Comparison of ENCODE assay signal across 8 mouse cellular contexts in genomic region chr17:66077437-66077850, GRCm38 (mm10). TPM values are rescaled to one million over a fixed set of nuclear protein-coding genes. Genes with fewer than 3 reads are reported as not detected.
DNase-seq lines count a peak whose midpoint lies in the region; ATAC-seq and TF ChIP-seq lines count a peak whose summit lies in the region.

No protein-coding gene starts in this region.

- H3K9me3 ChIP-seq in limb, embryonic 13.5 days = no peaks in the 10 kb centered on the region

- no peak for DNase-seq in frontal cortex, postnatal 14 days (ENCODE audit: low spot score in 2 of 2)
- DNase-seq in left cerebral cortex, postnatal 4 days = no peak
- no peak for DNase-seq in kidney, postnatal 14 days

- peaks cover 34% of the 10 kb centered on the region for H3K36me3 ChIP-seq in C2C12 (ENCODE audit: control insufficient read depth, insufficient read depth)
- peaks cover 26% of the 10 kb centered on the region for H3K36me3 ChIP-seq in limb, embryonic 13.5 days

- TF ChIP-seq POLR2A in embryonic fibroblast, embryonic 13.5 days (IDR thresholded peaks at IDR 0.05; ENCODE audit: low read depth, low read length) = no peak

- peak; percentile 39 for ATAC-seq in frontal cortex, adult (ENCODE audit: low TSS enrichment)
- ATAC-seq in limb, embryonic 13.5 days (ENCODE audit: low FRiP score, low read depth) = peak; percentile 72; the same call in 1 of the 2 replicates
- 0 out of 2 replicates have a peak, but pooled peaks have one; percentile 4 for ATAC-seq in neutrophil, adult 5-6 weeks (ENCODE audit: extremely low read depth, insufficient number of reproducible peaks, low FRiP score, poor library complexity, severe bottlenecking)

- peak overlapping the region; percentile 78 for H3ac ChIP-seq in C2C12 (ENCODE audit: control insufficient read depth, insufficient read length, low read depth)

- H3K4me3 ChIP-seq in C2C12 (ENCODE audit: insufficient read depth, poor library complexity, severe bottlenecking) = peak overlapping the region; percentile 72
- H3K4me3 ChIP-seq in embryonic fibroblast, embryonic 13.5 days (ENCODE audit: insufficient read depth, low read length) = peak overlapping the region; percentile 90
- peak overlapping the region; percentile 95 for H3K4me3 ChIP-seq in limb, embryonic 13.5 days

- no peaks in the 10 kb centered on the region for H3K27me3 ChIP-seq in C2C12 (ENCODE audit: control insufficient read depth, insufficient read depth, insufficient read length)
- no peaks in the 10 kb centered on the region for H3K27me3 ChIP-seq in limb, embryonic 13.5 days

- intact Hi-C loops in left cerebral cortex, postnatal 4 days (cut with DNase I) = loop anchor here (10.0 kb wide), 1 partner anchor 213 kb away; no protein-coding TSS in a partner anchor

- no peak for TF ChIP-seq CTCF in C2C12 (IDR thresholded peaks at IDR 0.05; ENCODE audit: control insufficient read depth, insufficient read depth, insufficient read length)
- no peak for TF ChIP-seq CTCF in embryonic fibroblast, embryonic 13.5 days (IDR thresholded peaks at IDR 0.05; ENCODE audit: borderline replicate concordance, insufficient read depth, low read length)

- peaks cover 36% of the 10 kb centered on the region for H3K79me2 ChIP-seq in C2C12 (ENCODE audit: control insufficient read depth, insufficient read depth)

- H3K27ac ChIP-seq in embryonic fibroblast, embryonic 13.5 days (ENCODE audit: insufficient read depth, low read length) = peak overlapping the region; percentile 84
- peak overlapping the region; percentile 86; the same call in 1 of the 2 replicates for H3K27ac ChIP-seq in limb, embryonic 13.5 days

- WGBS in limb, embryonic 13.5 days = under 1% methylated on average over 23 of the region's 23 CpGs

- no peaks in the 10 kb centered on the region; the same call in 1 of the 2 replicates for H3K4me1 ChIP-seq in embryonic fibroblast, embryonic 13.5 days (ENCODE audit: control insufficient read depth, insufficient read depth, low read length)
- peaks cover 21% of the 10 kb centered on the region for H3K4me1 ChIP-seq in limb, embryonic 13.5 days

- H3K79me3 ChIP-seq in C2C12 (ENCODE audit: low read depth) = peaks cover 8% of the 10 kb centered on the region

- peak overlapping the region; percentile 77 for H3K4me2 ChIP-seq in limb, embryonic 13.5 days (replicated peaks)

- H3K9ac ChIP-seq in limb, embryonic 13.5 days = peak overlapping the region; percentile 87

TF ChIP-seq in C2C12, 6 proteins besides CTCF, POLR2A, EP300 and RAD21:
- TF ChIP-seq MAX (IDR thresholded peaks at IDR 0.05) (no peak), FOSL1 (IDR thresholded peaks at IDR 0.05; ENCODE audit: insufficient read depth, low read length, poor library complexity, severe bottlenecking) (no peak), MYOD1 (IDR thresholded peaks at IDR 0.05; ENCODE audit: control insufficient read depth, insufficient read length, low read depth) (no peak), MYOG (IDR thresholded peaks at IDR 0.05; ENCODE audit: control insufficient read depth, extremely low read depth, insufficient read length) (no peak), USF1 (IDR thresholded peaks at IDR 0.05; ENCODE audit: low read depth) (no peak), CEBPB (IDR thresholded peaks at IDR 0.05; ENCODE audit: low read depth) (no peak)

RNA-seq across cellular contexts. Expression of gene Ankrd12, which starts 0.6 kb away (rescaled TPM):
- 3.1 TPM for polyA plus RNA-seq in C2C12 (2012; fragmentation: generic; extraction: Trizol)
- polyA plus RNA-seq in embryonic fibroblast, embryonic 13.5 days (2011; ENCODE audit: insufficient read length, low read depth, missing spikeins) = 23.0 and 23.3 TPM in 2 replicates
- 33.4 and 35.0 TPM in 2 replicates for polyA plus RNA-seq in limb, embryonic 13.5 days (2015; fragmentation: Nextera tagmentation; extraction: Ambion mirVana)
- total RNA-seq in neutrophil, adult 5-6 weeks (2017) = 113 and 128 TPM in 2 replicates
- 100 to 1,000 TPM; 146 to 153 TPM for total RNA-seq in left cerebral cortex, postnatal 4 days (2021)

RNA-seq across cellular contexts. Expression of gene Ndufv2, which starts 23.9 kb away (rescaled TPM):
- polyA plus RNA-seq in C2C12 (2012; fragmentation: generic; extraction: Trizol) = 134 TPM
- polyA plus RNA-seq in embryonic fibroblast, embryonic 13.5 days (2011; ENCODE audit: insufficient read length, low read depth, missing spikeins) = 159 and 199 TPM in 2 replicates
- 314 and 316 TPM in 2 replicates for polyA plus RNA-seq in limb, embryonic 13.5 days (2015; fragmentation: Nextera tagmentation; extraction: Ambion mirVana)
- 56.5 and 59.2 TPM in 2 replicates for total RNA-seq in neutrophil, adult 5-6 weeks (2017)
- 100 to 1,000 TPM; 200 to 211 TPM for total RNA-seq in left cerebral cortex, postnatal 4 days (2021)

RNA-seq across cellular contexts. Expression of gene Washc1, which starts 33.9 kb away (rescaled TPM):
- polyA plus RNA-seq in C2C12 (2012; fragmentation: generic; extraction: Trizol) = 34.5 TPM
- 25.0 and 31.6 TPM in 2 replicates for polyA plus RNA-seq in embryonic fibroblast, embryonic 13.5 days (2011; ENCODE audit: insufficient read length, low read depth, missing spikeins)
- 43.0 and 44.2 TPM in 2 replicates for polyA plus RNA-seq in limb, embryonic 13.5 days (2015; fragmentation: Nextera tagmentation; extraction: Ambion mirVana)
- total RNA-seq in neutrophil, adult 5-6 weeks (2017) = 33.0 and 34.7 TPM in 2 replicates
- total RNA-seq in left cerebral cortex, postnatal 4 days (2021) = 10 to 100 TPM; 58.2 to 60.3 TPM

RNA-seq across cellular contexts. Expression of gene Ddx11, which starts 45.9 kb away (rescaled TPM):
- 10.0 TPM for polyA plus RNA-seq in C2C12 (2012; fragmentation: generic; extraction: Trizol)
- 8.9 and 9.4 TPM in 2 replicates for polyA plus RNA-seq in embryonic fibroblast, embryonic 13.5 days (2011; ENCODE audit: insufficient read length, low read depth, missing spikeins)
- 22.2 and 25.9 TPM in 2 replicates for polyA plus RNA-seq in limb, embryonic 13.5 days (2015; fragmentation: Nextera tagmentation; extraction: Ambion mirVana)
- total RNA-seq in neutrophil, adult 5-6 weeks (2017) = 13.7 and 16.6 TPM in 2 replicates
- total RNA-seq in left cerebral cortex, postnatal 4 days (2021) = 1 to 10 TPM; 6.1 to 6.5 TPM

Comparison
In these comparisons a context has a peak if more than half of its experiments do, and no peak if none do; other contexts are left out.
1. ATAC-seq: peak in every context shown above with its lines; median percentile 72 in limb, embryonic 13.5 days; 39 in frontal cortex, adult; 4 in neutrophil, adult 5-6 weeks.